Mouse (Mus musculus) ovary, adult 18-20 months (tissue): ENCODE measurements around the gene Pitpnc1.

Experiments used
- DNase-seq: peaks from one replicate; pipeline ENCODE4 v3.0.0; 2022; ENCODE audit warnings: low spot score, mixed read lengths

The Pitpnc1 gene

DNA sequence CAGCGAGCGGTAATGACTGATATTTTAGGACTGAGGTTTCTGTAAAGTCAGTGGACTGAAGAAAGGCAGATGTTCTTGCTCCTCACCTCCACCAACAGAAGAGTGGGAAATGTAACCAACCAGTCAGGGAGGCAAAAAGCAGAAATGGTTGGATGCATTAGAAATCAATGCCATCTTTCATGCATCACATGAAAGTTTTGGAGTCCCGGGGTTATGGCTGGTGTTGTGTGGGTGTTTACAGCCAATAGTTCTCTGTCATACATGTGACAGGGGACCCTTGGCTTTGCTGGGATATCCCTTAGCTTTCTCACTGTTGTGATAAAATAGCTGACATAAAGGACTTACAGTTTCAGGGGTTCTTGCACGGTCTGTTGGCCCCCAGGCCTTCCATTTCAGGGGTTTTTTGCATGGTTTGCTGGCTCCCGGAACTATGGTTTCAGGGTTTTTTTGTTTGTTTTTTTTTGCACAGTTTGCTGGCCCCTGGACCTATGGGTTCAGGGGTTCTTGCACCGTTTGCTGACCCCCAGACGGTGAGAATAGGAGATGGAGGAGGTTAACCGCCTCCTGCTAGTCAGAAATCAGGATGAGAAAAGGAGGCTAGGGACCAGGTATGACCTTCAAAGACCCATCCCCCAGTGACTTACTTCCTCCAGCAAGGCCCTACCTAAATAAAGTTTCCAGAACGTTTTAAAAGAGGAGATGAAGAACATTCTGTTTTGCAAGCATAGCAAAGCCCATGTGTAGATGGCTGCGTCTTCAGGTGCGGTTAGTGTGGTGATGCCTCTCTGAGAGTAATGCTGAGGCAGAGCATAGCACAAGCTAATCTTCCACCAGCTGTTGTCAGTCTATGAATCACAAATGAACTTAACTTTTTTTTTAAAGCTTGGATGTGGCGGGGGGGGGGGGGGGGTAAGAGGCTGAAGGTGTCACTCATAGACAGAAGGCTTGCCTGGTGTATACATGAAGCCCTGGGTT is 27.1 kb downstream of the Pitpnc1 start:
- no peak for DNase-seq

DNA sequence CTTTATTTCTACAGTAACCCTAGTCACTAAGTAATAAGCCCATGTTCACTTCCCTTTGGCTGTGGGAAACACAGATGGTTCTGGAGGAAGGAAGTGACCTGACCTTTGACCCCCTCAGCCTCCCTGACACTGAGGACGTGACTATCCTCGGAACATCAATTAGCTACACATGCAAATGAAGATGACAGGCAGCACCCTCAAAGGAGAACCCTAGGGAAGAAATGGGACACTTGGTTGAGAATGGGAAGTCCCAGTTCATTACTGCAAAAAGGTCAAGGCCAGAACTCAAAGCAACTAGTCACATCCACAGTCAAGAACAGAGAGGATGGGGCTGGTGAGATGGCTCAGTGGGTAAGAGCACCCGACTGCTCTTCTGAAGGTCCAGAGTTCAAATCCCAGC is 29.4 kb downstream of the Pitpnc1 start:
- DNase-seq = no peak

DNA sequence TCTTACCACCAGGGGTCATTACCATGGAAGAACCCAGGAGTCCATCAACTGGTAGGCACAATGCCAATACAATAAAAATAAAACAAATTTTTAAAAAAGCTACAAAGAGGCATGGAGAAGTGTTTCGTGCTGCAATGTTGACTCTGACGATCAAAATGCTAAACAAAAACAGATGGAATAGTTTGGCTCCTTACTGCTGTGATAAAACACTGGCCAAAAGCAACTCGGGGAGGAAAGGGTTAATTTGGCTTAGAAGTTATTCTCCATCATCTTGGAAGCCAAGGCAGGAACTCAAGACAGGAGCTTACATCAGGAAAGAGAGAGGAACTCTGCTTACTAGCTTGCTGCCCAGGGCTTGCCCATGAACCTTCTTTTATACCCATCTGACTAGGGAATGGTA is 32.4 kb downstream of the Pitpnc1 start:
- no peak for DNase-seq

DNA sequence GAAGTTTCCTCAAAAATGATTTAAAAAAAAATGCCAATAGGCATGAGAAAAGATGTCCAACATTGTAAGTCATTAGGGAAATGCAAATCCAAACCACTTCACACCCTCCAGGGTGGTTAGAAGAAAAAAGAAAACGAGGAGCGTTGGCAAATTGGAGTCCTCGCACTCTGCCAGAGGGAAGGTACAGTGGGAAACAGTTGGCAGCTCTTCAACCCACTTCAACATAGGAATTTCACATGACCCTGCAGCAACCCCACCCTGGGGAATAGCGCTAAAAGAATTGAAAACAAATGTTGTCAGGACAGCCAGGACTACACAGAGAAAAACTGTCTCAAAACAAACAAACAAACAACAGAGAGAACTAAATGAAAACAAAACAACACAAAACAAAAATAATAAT is 32.8 kb downstream of the Pitpnc1 start:
- DNase-seq = no peak

DNA sequence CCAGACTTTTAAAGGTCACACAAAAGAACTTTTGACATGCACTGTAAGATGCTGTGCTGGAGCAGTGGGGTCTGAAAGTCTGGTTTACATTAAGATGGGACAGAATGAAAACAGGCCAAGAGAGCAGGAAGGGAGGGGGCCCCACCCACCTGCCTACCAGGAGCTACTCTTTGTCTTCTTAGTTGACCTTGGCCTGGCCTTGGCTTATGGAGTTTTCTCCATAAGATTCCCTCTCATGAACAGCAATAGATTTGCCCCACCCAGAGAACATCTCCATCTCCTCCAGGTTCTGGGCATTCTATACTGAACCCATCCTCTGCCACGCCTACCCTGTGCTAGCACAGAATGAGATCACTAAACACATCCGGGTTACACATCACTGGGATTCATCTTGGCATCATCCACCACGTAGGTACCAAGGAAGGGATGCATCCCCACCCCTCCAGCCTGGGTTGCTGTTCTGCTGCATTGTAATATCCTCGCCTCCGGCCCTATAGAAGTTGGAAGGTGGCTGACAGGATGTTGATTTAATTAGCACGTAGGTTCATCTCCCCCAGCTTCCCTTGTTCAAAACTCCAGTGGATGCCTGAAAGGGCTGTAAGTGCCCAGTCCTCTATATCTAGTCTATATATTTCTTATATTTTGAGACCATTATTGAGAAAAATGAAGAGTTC is 34.6 kb downstream of the Pitpnc1 start:
- DNase-seq = no peak

DNA sequence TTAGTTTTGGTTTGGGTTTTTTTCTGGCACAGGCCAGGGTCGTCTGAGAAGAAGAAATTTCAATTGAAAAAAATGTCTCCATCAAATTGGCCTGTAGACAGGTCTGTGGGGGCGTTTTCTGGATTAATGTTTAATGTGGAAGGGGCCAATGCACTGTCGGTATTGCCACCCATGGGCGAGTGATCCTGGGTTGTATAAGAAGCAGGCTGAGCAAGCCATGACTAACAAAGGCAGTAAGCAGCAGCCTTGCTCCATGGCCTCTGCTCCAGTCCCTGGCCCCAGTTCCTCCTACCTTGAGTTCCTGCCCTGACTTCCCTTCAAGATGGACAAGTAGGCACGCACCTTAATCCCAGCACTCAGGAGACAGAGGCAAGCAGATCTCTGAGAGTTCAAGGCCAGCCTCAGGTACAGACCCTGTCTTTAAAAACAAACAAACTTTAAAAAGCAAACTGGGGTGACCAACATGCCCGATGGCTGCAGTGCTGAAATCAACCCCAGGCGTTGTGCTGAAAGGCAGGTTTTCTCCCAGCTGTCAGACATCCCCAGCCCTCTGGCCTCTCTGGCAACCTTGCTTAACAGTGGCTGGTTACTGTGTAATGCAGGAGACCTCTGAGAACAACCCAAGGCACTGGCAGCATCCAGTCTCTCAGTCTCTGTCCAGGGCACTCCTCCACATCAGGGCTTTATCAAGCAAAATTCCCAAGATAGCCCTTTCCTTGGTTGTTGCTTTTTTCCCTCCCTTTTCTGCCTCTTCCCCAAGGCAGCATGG is 39.1 kb downstream of the Pitpnc1 start:
- no peak for DNase-seq

DNA sequence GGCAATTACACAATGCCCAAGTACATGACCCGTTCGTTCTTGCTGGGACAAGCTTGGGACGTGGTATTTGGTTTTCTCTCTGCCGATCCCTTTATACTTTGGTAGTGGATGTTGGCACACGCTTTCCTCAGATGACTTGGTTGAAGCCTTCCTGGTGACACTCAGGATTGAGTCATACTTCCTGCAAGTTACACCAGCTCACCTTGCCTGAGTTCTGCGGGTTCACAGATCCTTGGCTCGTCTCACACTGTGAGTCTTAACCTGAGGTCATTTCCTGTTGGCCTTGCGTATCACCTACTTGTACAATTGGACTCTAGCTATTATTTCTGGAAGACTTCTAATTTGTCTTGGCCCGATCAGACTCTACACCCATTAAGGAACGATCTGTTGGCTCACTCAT is 42.5 kb downstream of the Pitpnc1 start:
- no peak for DNase-seq

DNA sequence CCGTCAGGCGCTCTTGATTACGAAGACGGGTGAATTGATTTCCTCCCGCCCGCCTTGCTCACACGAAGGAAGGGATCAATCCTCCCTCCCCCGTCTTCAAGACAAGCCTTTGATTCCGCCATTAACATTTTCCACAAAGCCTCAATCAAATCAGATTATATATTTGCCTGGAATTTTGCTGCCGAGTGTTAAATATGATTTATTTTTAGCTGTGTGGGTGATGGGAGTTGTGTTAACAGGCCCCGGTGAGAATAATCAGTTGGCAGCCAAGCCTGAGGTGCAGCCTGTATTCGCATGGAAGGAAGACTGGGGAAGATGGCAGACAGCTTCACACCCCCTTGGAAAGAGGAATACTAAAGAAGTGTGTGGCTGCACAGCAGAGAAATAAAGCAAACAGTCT is 46.3 kb downstream of the Pitpnc1 start:
- DNase-seq = no peak

DNA sequence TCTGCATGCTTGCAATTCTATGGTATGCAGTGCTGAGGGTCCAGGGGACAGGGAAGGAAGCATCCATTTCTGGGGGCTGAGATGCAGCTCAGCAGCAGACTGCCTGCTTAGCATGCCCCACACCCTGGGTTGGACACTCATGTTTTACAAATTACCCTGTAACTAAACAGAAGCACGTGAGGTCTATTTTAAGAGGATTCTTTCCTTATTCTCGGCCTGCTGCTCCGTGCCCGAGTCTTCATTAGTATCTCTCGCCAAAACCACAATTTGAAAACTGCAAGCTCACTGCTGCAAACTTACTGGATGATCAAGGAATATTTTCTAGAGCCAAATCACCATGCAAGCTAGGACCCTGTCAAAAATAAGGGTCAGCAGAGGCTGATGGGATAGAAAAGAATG is 48.1 kb downstream of the Pitpnc1 start:
- DNase-seq = no peak

DNA sequence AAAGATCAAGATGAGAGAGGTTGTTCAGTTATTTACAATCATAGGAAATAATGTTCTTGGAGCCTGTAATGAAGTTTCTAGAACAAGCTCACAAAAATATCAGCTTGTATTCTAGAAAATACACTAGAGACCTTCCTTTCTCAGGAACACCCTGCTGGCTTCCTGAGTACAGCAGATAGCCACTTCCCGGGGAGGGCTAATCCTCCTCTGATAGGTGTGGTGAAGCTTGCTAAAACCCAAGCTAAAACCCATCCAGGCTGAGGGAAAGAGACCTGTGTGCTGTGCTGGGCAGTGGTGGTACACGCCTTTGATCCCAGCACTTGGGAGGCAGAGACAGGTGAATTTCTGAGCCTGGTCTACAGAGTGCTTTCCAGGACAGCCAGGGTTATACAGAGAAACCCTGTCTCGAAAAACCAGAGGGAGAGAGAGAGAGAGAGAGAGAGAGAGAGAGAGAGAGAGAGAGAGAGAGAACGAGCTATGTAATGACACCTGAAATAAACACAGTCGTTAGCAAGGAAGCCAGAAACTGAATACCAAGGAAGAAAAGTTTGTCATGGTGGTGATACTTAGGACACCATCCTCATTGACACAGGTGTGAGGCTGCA is 48.6 kb downstream of the Pitpnc1 start:
- DNase-seq = no peak

DNA sequence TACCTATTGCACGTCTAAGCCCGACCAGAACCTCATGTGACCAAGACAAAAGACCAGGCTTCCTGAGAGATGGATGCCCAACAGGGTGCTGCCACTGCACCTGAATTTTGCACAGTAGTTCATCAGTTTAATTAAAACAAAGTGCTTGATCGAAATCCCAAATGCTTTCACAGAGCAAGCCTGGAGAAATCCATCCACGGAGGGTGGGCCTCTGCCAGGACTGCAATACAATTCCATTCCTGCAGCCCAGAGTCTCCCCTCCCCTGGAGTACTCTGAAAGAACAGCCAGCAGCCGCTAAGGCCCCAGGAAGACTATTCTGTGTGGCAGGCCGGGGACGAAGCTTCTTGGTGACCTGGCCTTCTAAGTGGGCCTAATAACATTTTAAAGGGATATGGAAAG is 50.6 kb downstream of the Pitpnc1 start:
- DNase-seq = no peak

DNA sequence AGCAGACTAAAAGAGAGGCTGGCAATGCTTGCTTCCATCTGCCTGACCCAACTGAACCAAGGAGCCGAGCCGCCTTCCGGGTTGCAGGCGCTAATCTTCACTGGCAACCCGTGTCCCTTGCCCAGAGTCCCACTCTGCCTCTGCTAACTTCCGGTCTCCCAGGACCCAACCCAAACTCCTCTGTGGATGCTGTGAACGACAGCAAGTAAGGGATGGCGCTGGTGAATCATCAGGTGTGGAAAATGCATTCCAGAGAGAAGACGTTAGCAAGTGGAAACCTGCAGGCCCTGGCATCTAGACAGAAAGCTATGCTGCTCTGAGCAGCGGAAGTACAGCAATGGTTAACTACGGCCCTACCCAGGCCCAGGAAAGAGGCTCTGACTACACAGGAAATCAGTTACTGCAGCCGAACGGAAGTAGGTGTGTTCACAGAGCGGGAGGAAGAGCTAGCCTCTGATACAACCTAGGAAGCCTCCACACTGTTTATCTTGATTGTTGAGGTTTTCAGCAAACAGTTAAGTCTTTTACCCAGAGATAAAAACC is 53.4 kb downstream of the Pitpnc1 start:
- no peak for DNase-seq

DNA sequence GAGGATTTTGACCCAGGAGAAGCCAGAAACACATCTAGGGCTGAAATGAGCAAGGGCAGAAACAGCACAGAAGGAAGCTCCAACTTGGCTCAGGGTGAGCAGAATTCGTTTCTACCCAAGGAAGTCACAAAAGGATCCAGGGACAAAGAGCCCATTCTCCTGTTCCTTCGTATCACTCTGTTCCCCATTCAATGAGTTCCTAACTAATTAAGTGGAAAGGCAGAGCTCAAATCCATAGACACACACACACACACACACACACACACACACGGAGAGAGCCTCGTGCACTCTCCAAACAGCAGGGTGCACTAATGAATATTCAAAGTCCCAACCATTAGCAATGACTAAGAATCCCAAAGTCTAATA is 54.0 kb downstream of the Pitpnc1 start:
- no peak for DNase-seq

DNA sequence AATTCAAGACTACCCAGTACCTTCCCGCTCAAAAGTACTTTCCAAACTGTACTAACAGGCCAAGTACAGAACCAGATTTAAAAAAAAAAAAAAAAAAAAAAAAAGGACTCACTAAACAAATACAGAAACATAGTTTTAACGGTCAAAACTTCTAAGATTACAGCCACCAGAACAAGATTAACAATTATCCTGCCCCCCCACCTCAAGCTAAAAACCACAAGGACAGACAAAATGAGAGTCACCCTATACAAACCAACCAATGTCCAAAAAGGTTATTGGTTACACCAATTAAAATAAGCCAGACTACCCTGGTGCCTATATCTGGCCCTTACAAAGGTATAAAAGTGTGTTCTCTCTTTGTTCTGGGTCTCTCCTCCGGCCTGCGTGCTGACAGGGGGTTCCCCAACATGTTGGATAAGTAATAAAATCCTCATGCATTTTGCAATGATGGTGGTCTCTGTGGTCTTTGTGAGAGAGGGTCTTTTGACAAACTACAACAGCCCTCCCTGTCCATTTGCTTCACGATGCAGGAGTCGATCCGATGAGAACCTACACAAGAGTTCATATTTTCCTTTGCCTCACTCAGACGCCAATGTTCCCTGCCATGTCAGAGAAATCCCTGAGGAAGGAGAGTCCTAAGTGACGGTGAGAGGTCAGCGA is 54.5 kb downstream of the Pitpnc1 start:
- no peak for DNase-seq

DNA sequence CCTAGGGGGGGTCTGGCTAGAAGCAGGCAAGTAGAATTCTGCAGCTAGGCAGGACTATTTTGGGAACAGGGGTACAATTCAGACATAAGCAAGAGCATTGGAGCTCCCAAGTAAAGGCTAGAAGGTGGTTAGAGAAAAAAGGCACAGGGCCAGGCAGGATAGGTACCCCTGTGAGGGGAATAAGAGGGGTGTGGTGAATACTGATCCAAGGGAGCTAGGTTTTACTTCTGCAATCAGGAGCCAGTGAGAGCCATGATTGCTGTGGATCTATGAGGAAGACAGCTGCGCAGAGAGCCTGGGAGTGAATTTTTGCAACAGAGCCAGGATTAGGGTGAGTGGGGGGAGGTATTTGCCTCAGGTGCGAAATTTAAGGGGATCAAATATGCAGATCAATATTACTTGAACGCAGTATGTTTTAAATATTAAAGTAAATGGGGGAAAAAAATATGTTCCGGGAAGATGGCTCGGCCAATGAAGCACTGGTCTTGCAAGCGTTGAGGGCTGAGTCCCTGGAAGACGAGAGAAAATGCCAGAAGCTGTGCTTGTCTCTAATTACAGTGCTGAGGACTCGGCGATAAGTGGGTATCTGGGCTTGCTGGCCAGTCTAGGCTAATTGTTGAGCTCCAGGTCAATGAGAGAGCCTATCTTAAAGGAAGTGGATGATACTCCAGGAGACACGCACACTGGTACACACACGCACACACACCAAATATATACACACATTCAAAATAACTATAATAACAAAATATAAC is 55.3 kb downstream of the Pitpnc1 start:
- no peak for DNase-seq

DNA sequence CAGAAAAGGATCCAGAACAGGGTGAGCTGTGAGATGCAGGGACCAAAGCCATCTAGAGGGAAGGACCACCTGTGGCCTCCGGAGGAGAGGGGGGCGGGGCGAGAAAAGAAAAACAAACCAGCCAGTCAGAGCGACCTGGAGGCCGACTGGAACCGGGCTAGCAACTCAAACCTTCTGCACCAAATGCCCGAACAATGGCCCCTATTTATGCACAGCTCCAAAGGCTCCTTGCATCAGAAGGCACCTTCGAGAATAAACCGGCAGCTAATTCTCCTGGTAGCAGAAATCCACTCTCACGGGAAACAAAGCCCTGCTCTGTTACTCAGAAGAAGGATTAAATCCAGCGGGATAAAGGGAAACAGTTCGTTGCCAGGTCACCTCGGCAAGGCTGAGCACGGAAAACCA is 57.2 kb downstream of the Pitpnc1 start:
- no peak for DNase-seq

DNA sequence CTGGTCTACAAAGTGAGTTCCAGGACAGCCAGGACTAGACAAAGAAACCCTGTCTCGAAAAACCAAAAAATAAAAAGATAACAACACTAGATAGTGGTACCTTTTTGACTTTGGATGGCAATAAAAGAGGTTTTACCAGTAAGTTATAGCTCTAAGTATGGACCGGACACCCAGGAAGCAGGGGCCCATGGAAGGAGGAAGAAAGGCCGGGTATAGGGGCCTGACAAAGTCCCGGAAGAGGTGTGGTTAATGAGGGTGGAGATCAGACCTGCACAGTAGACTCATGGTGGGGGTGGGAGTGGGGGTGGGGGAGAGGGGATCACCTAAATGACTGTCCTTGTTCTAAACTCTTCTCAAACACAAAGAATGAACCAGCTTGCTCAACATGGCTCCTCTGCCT is 58.4 kb downstream of the Pitpnc1 start:
- no peak for DNase-seq

DNA sequence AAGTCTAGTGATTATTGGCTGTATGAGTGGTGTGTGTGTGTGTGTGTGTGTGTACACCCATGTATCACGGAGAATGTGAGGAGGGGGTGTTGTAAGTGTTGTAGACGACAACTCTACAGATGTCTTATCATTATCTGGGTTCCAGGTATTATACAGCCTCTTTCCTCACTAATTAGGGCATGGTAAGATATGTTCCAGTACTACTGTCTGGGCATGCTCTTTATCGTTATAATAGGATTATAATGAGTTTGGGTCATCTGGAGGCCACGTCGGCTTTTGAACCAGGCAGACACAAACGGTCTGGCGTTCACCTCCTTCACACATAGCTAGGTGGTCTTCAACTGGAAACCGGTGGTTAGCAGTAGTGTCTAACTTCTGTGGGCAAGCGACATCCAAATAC is 58.9 kb downstream of the Pitpnc1 start:
- no peak for DNase-seq

DNA sequence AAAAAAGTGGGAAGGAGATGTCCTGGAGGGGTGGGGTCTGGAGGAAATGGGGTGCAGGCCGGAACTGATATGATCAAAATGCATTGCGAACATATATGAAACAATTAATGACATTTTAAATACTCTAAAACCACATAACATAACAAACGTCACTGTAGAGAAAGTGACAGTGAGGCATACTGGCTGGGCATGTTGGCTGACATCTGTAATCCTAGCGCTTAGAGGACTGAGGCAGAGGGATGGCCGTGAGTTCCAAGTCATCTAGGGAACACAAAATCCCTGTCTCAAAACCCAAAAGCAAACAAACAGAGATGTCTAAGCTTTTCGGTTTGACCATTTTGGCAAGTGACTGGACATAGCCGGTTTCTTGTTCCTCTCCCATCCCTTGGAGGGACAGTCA is 59.7 kb downstream of the Pitpnc1 start:
- DNase-seq = no peak

DNA sequence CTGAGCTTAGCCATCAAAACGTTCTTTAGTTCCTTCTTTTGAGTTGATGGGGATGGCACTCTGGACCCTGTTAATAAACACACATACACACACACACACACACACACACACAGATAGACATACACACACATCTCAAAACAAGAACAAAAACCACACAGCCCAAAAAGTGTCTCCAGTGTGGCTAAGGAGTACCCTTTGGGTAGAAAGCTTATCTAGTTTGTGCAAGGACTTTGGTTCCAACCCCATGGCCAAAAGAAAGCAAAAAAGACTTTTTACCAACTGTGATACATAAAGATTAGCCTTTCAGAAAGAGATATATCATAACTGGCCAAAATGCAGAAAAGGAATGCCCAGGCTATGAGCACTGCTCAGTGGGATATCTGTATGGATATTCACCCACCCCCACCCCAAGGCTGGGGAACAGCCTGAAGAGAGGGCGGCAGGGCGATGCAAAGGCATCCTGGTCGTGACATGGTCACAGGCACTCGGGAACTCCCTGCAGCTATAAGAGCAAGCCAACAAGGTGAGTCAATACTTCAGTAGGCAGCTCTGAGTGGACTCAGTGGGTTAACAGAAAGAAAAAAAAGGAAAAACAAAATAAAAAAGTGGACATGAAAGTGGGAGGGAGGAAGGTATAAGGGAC is 60.3 kb downstream of the Pitpnc1 start:
- DNase-seq = no peak
